Mouse (Mus musculus): ENCODE results near the gene Kif2a. TPM values are rescaled to one million over a fixed set of nuclear protein-coding genes. Genes with fewer than 3 reads are reported as not detected.
"Not testable (repeated sequence)": the region's sequence is repeated elsewhere in the genome, so short reads cannot be mapped to it uniquely, and the experiment has no call there.

Kif2a gene
- total RNA-seq, 2 experiments from 2014 or later: 100 to 106 TPM

GRCm38 (mm10) chr13:106936256-106937137 lies 85.4 kb downstream of the Kif2a start, which contains the start of gene Ipo11:
Gene Ipo11 (minus strand): TSS chr13:106936958.
- peak; percentile 94 for DNase-seq (ENCODE audit: low spot score in 2 of 2)

- no peak for DNase-seq (ENCODE audit: low spot score in 2 of 2)
These were observed 86.1 kb downstream of the Kif2a start for GRCm38 (mm10) chr13:106935871-106936255.

GRCm38 (mm10) chr13:106929201-106929600 lies 92.7 kb downstream of the Kif2a start:
- DNase-seq (ENCODE audit: low spot score in 2 of 2): no peak

- DNase-seq (ENCODE audit: low spot score in 2 of 2): no peak
These were observed 93.6 kb downstream of the Kif2a start for GRCm38 (mm10) chr13:106928296-106928695.

- DNase-seq (ENCODE audit: low spot score in 2 of 2): not testable (repeated sequence)
These were observed 96.0 kb downstream of the Kif2a start for GRCm38 (mm10) chr13:106925921-106926320.

GRCm38 (mm10) chr13:106918322-106919050 lies 103.4 kb downstream of the Kif2a start:
- DNase-seq (ENCODE audit: low spot score in 2 of 2): no peak

- DNase-seq (ENCODE audit: low spot score in 2 of 2): no peak
These were observed 108.7 kb downstream of the Kif2a start for GRCm38 (mm10) chr13:106913125-106913736.

- DNase-seq (ENCODE audit: low spot score in 2 of 2): no peak
These were observed 111.8 kb downstream of the Kif2a start for GRCm38 (mm10) chr13:106910096-106910495.

Other genes with a start within 250 kb of the Kif2a start
- gene Ipo11, start 85.2 kb downstream of the Kif2a start, total RNA-seq (2021): 10 to 100 TPM; 57.0 to 63.5 TPM
- 10 to 100 TPM; 18.9 to 23.9 TPM for gene Dimt1, start 75.0 kb downstream of the Kif2a start, total RNA-seq (2021)

All from left cerebral cortex, adult 18-20 months (tissue).